Mouse (Mus musculus) adrenal gland, postnatal 25 days (tissue): ENCODE measurements around the gene Epx. TPM values are rescaled to one million over a fixed set of nuclear protein-coding genes. Genes with fewer than 3 reads are reported as not detected.

Source experiments
- DNase-seq: peaks from one replicate; pipeline ENCODE4 v3.0.0; 2021; ENCODE audit warnings: mixed read lengths
- total RNA-seq: library from RNA; stranded (reverse); gene quantifications from 2 replicates; pipeline ENCODE4 v1.2.3, GENCODE M21; 2021

Gene Epx
- total RNA-seq, 1 experiment from 2014 or later, result not detected

- DNase-seq, result no peak
Measured at GRCm38 (mm10) chr11:87840676-87841075, 34.7 kb downstream of the Epx start.

- DNase-seq, result no peak
Measured at GRCm38 (mm10) chr11:87828239-87828900, 47.0 kb downstream of the Epx start, which contains the start of gene Lpo. Lpo (minus strand) TSS chr11:87828289.

DNA sequence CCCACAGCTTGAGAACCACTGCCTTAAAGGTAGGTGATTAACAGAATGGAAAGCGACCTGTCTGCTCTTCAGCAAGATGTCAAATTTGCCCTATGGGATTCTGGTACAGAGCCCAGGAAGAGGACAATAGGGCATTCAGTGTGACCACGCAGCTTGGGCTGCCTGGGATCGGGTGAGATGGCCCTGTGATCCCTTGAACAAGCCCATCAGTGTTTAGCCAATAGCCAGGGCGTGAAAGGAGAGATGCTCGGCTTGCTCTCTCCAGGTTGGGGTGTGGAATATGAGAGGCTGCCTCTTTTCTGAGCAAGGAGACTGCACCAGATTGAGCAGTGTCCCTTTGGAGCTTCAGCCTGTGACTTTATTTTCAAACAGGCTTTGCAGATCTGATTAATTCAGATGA, 53.8 kb downstream of the Epx start:
- DNase-seq, result no peak

GRCm38 (mm10) chr11:87817443-87817773, 57.9 kb downstream of the Epx start:
- no peak for DNase-seq

- peak; percentile 41 for DNase-seq
Measured at GRCm38 (mm10) chr11:87816707-87817442, 58.5 kb downstream of the Epx start.

GRCm38 (mm10) chr11:87814831-87815230, 60.5 kb downstream of the Epx start:
- DNase-seq, result no peak

Other genes starting within 250 kb of the Epx start
- gene Rnf43, start 212.8 kb downstream of the Epx start, total RNA-seq, result 5.5 and 6.1 TPM in 2 replicates
- 59.0 and 84.6 TPM in 2 replicates for gene Supt4a, start 138.0 kb downstream of the Epx start, total RNA-seq
- gene Tspoap1, start 115.0 kb downstream of the Epx start, total RNA-seq, result 7.4 and 9.4 TPM in 2 replicates
- not detected in 2 replicates for gene Mpo, start 82.0 kb downstream of the Epx start, total RNA-seq
- not detected in 2 replicates for gene Lpo, start 47.2 kb downstream of the Epx start, total RNA-seq
- 12.1 and 15.6 TPM in 2 replicates for gene Mks1, start 22.3 kb downstream of the Epx start, total RNA-seq
- not detected in 2 replicates for gene Olfr462, start 16.7 kb upstream of the Epx start, total RNA-seq
- not detected in 2 replicates for gene Olfr463, start 21.9 kb upstream of the Epx start, total RNA-seq
- not detected in 2 replicates for gene Olfr464, start 45.4 kb upstream of the Epx start, total RNA-seq
- 213 TPM in 2 replicates for gene Dynll2, start 112.0 kb upstream of the Epx start, total RNA-seq
- gene Srsf1, start 171.8 kb upstream of the Epx start, total RNA-seq, result 226 and 298 TPM in 2 replicates
- gene Vezf1, start 192.7 kb upstream of the Epx start, total RNA-seq, result 45.8 and 51.8 TPM in 2 replicates
- gene Cuedc1, start 222.5 kb upstream of the Epx start, total RNA-seq, result 50.7 and 68.6 TPM in 2 replicates